Mouse (Mus musculus) cerebellum, adult 9-11 months (tissue): ENCODE measurements around the gene Rad51b.

Experiments
- DNase-seq: peaks from one replicate; pipeline ENCODE4 v3.0.0; 2022

Gene Rad51b

GRCm38 (mm10) chr12:79382416-79382815, 85.3 kb downstream of the Rad51b start:
- no peak for DNase-seq

GRCm38 (mm10) chr12:79383583-79383982, 86.5 kb downstream of the Rad51b start:
- no peak for DNase-seq

GRCm38 (mm10) chr12:79384787-79385186, 87.7 kb downstream of the Rad51b start:
- no peak for DNase-seq

- DNase-seq = no peak
These were observed 88.1 kb downstream of the Rad51b start for GRCm38 (mm10) chr12:79385199-79385598.

GRCm38 (mm10) chr12:79387886-79388285, 90.8 kb downstream of the Rad51b start:
- DNase-seq = no peak

- DNase-seq = no peak
These were observed 92.2 kb downstream of the Rad51b start for GRCm38 (mm10) chr12:79389251-79389650.

- DNase-seq = no peak
These were observed 92.9 kb downstream of the Rad51b start for GRCm38 (mm10) chr12:79389971-79390370.

- DNase-seq = no peak
These were observed 96.6 kb downstream of the Rad51b start for GRCm38 (mm10) chr12:79393636-79394035.

GRCm38 (mm10) chr12:79403992-79404391, 106.9 kb downstream of the Rad51b start:
- no peak for DNase-seq

GRCm38 (mm10) chr12:79404494-79404893, 107.4 kb downstream of the Rad51b start:
- DNase-seq = no peak

- no peak for DNase-seq
These were observed 111.6 kb downstream of the Rad51b start for GRCm38 (mm10) chr12:79408677-79409076.

GRCm38 (mm10) chr12:79409126-79409860, 112.2 kb downstream of the Rad51b start:
- no peak for DNase-seq

GRCm38 (mm10) chr12:79412894-79413507, 115.9 kb downstream of the Rad51b start:
- DNase-seq = no peak

- DNase-seq = no peak
These were observed 120.3 kb downstream of the Rad51b start for GRCm38 (mm10) chr12:79417360-79417759.

GRCm38 (mm10) chr12:79420605-79421004, 123.5 kb downstream of the Rad51b start:
- no peak for DNase-seq

- DNase-seq = no peak
These were observed 132.6 kb downstream of the Rad51b start for GRCm38 (mm10) chr12:79429507-79430291.

GRCm38 (mm10) chr12:79431138-79431537, 134.1 kb downstream of the Rad51b start:
- no peak for DNase-seq

- DNase-seq = no peak
These were observed 136.8 kb downstream of the Rad51b start for GRCm38 (mm10) chr12:79433724-79434442.

- DNase-seq = no peak
These were observed 138.4 kb downstream of the Rad51b start for GRCm38 (mm10) chr12:79435474-79435873.

GRCm38 (mm10) chr12:79436035-79436434, 139.0 kb downstream of the Rad51b start:
- no peak for DNase-seq

- DNase-seq = no peak
These were observed 139.8 kb downstream of the Rad51b start for GRCm38 (mm10) chr12:79436892-79437291.

GRCm38 (mm10) chr12:79437572-79437971, 140.5 kb downstream of the Rad51b start:
- no peak for DNase-seq

- DNase-seq = no peak
These were observed 142.9 kb downstream of the Rad51b start for GRCm38 (mm10) chr12:79439961-79440360.
